Mouse (Mus musculus) liver, embryonic 13.5 days (tissue): ENCODE measurements at regions not wholly inside any gene's neighbourhood (a gene's known extent, or its start where the extent isn't known, plus 50 kb on each side); places are given as distances from the start of the nearest gene placed in this dataset.

Experiments used
- ATAC-seq: fragments of 200-750 bp; cut with Nextera tagmentation; 2 replicates; pipeline ENCODE4 v1.8.0; 2017; ENCODE audit warnings: low read depth, mild to moderate bottlenecking, moderate number of reproducible peaks, moderate library complexity
- DNase-seq: peaks from one replicate; pipeline ENCODE4 v3.0.0; 2022
- H3K27ac ChIP-seq: fragments of 300-500 bp; sonication (generic); 2 replicates; pipeline ENCODE4 v1.5.1; 2015; ENCODE audit warnings: moderate library complexity, mild to moderate bottlenecking, inconsistent platforms
- H3K27me3 ChIP-seq: fragments of 300-500 bp; sonication (generic); 2 replicates; pipeline ENCODE4 v1.6.1; 2015; ENCODE audit warnings: mild to moderate bottlenecking, inconsistent platforms
- H3K36me3 ChIP-seq: fragments of 300-500 bp; sonication (generic); 2 replicates; pipeline ENCODE4 v1.6.1; 2015; ENCODE audit warnings: mild to moderate bottlenecking, inconsistent platforms
- H3K4me1 ChIP-seq: fragments of 300-500 bp; sonication (generic); replicated peaks from 2 replicates; pipeline ENCODE4 v1.6.1; 2015; ENCODE audit warnings: inconsistent platforms
- H3K4me2 ChIP-seq: fragments of 300-500 bp; sonication (generic); 2 replicates; pipeline ENCODE4 v1.6.1; 2015; ENCODE audit warnings: inconsistent platforms, mild to moderate bottlenecking, moderate library complexity
- H3K4me3 ChIP-seq: fragments of 300-500 bp; sonication (generic); replicated peaks from 2 replicates; pipeline ENCODE4 v1.5.1; 2015; ENCODE audit warnings: mild to moderate bottlenecking, inconsistent platforms
- H3K9ac ChIP-seq: fragments of 300-500 bp; sonication (generic); 2 replicates; pipeline ENCODE4 v1.6.1; 2015; ENCODE audit warnings: mild to moderate bottlenecking, inconsistent platforms
- H3K9me3 ChIP-seq: fragments of 300-500 bp; sonication (generic); replicated peaks from 2 replicates; pipeline ENCODE4 v1.6.1; 2016; ENCODE audit warnings: inconsistent platforms
- WGBS: fragments of 180-500 bp; shearing (Covaris S2); methylation state at CpG from one replicate; pipeline ENCODE4 v1.1.7; 2015; ENCODE audit not compliant: insufficient replicate concordance; 5-methylcytosine and 5-hydroxymethylcytosine counted together

GRCm38 (mm10) chr3:77993700-77994099, 1292.6 kb downstream of the Rapgef2 start:
- Histone ChIP-seq H3K9ac (no peak overlapping the region), H3K36me3 (no peaks in the 10 kb centered on the region), H3K9me3 (no peaks in the 10 kb centered on the region), H3K4me1 (no peaks in the 10 kb centered on the region), H3K4me3 (no peak overlapping the region), H3K27ac (no peak overlapping the region), H3K4me2 (no peak overlapping the region), H3K27me3 (no peaks in the 10 kb centered on the region)
- ATAC-seq (no peak), DNase-seq (no peak)
- WGBS, result 55% methylated on average over 1 of the region's 1 CpGs

- 47% methylated on average over 1 of the region's 1 CpGs for WGBS
- ATAC-seq (no peak), DNase-seq (no peak)
- Histone ChIP-seq H3K27ac (no peak overlapping the region), H3K4me3 (no peak overlapping the region), H3K9me3 (no peaks in the 10 kb centered on the region), H3K27me3 (no peaks in the 10 kb centered on the region), H3K9ac (no peak overlapping the region), H3K4me1 (no peaks in the 10 kb centered on the region), H3K4me2 (no peak overlapping the region), H3K36me3 (no peaks in the 10 kb centered on the region)
These were observed 1341.5 kb downstream of the Rapgef2 start for GRCm38 (mm10) chr3:77944801-77945200.

- Histone ChIP-seq H3K4me3 (no peak overlapping the region), H3K4me1 (no peaks in the 10 kb centered on the region), H3K9ac (no peak overlapping the region), H3K27me3 (no peaks in the 10 kb centered on the region), H3K36me3 (no peaks in the 10 kb centered on the region), H3K9me3 (no peaks in the 10 kb centered on the region), H3K27ac (no peak overlapping the region), H3K4me2 (no peak overlapping the region)
- no peak for DNase-seq
- ATAC-seq, result no peak
- WGBS, result 70% methylated on average over 4 of the region's 4 CpGs
These were observed 1389.1 kb downstream of the Rapgef2 start for GRCm38 (mm10) chr3:77897244-77897643.

- Histone ChIP-seq H3K36me3 (no peaks in the 10 kb centered on the region), H3K27me3 (no peaks in the 10 kb centered on the region), H3K4me2 (no peak overlapping the region), H3K4me1 (no peaks in the 10 kb centered on the region), H3K9ac (no peak overlapping the region), H3K4me3 (no peak overlapping the region), H3K27ac (no peak overlapping the region), H3K9me3 (no peaks in the 10 kb centered on the region)
- no peak for DNase-seq
- 71% methylated on average over 3 of the region's 3 CpGs for WGBS
- ATAC-seq, result no peak
These were observed 1398.7 kb downstream of the Rapgef2 start for GRCm38 (mm10) chr3:77887634-77888033.

GRCm38 (mm10) chr3:77848717-77849241, 1437.5 kb downstream of the Rapgef2 start:
- Histone ChIP-seq H3K9me3 (no peaks in the 10 kb centered on the region), H3K27me3 (no peaks in the 10 kb centered on the region), H3K4me3 (no peak overlapping the region), H3K4me2 (no peak overlapping the region), H3K4me1 (no peaks in the 10 kb centered on the region), H3K36me3 (no peaks in the 10 kb centered on the region), H3K27ac (no peak overlapping the region), H3K9ac (no peak overlapping the region)
- 69% methylated on average over 3 of the region's 3 CpGs for WGBS
- DNase-seq, result no peak
- no peak for ATAC-seq

- H3K9me3 ChIP-seq, result no peaks in the 10 kb centered on the region
- H3K4me3 ChIP-seq, result no peak overlapping the region
- no peak overlapping the region for H3K9ac ChIP-seq
- no peaks in the 10 kb centered on the region for H3K4me1 ChIP-seq
- no peak overlapping the region for H3K27ac ChIP-seq
- DNase-seq (no peak), ATAC-seq (no peak)
- no peak overlapping the region for H3K4me2 ChIP-seq
- H3K36me3 ChIP-seq, result no peaks in the 10 kb centered on the region
- 69% methylated on average over 1 of the region's 1 CpGs for WGBS
- H3K27me3 ChIP-seq, result no peaks in the 10 kb centered on the region
These were observed 1454.0 kb downstream of the Rapgef2 start for GRCm38 (mm10) chr3:77832230-77832805.

GRCm38 (mm10) chr3:77831760-77832159, 1454.6 kb downstream of the Rapgef2 start:
- Histone ChIP-seq H3K27me3 (no peaks in the 10 kb centered on the region), H3K9ac (no peak overlapping the region), H3K27ac (no peak overlapping the region), H3K9me3 (no peaks in the 10 kb centered on the region), H3K4me1 (no peaks in the 10 kb centered on the region), H3K36me3 (no peaks in the 10 kb centered on the region), H3K4me2 (no peak overlapping the region), H3K4me3 (no peak overlapping the region)
- DNase-seq (no peak), ATAC-seq (peak; percentile 26; the same call in 1 of the 2 replicates)
- WGBS, result 47% methylated on average over 2 of the region's 2 CpGs

- H3K9ac ChIP-seq, result no peak overlapping the region
- no peak for DNase-seq
- no peak overlapping the region for H3K4me2 ChIP-seq
- WGBS, result 83% methylated on average over 4 of the region's 4 CpGs
- ATAC-seq, result no peak
- no peaks in the 10 kb centered on the region for H3K4me1 ChIP-seq
- no peaks in the 10 kb centered on the region for H3K36me3 ChIP-seq
- no peaks in the 10 kb centered on the region for H3K27me3 ChIP-seq
- no peaks in the 10 kb centered on the region for H3K9me3 ChIP-seq
- no peak overlapping the region for H3K4me3 ChIP-seq
- no peak overlapping the region for H3K27ac ChIP-seq
These were observed 1455.1 kb downstream of the Rapgef2 start for GRCm38 (mm10) chr3:77831256-77831655.

- no peak for DNase-seq
- H3K9me3 ChIP-seq, result no peaks in the 10 kb centered on the region
- no peaks in the 10 kb centered on the region for H3K4me1 ChIP-seq
- no peaks in the 10 kb centered on the region for H3K27me3 ChIP-seq
- no peak overlapping the region for H3K9ac ChIP-seq
- H3K4me2 ChIP-seq, result no peak overlapping the region
- ATAC-seq, result no peak
- no peak overlapping the region for H3K4me3 ChIP-seq
- no peak overlapping the region for H3K27ac ChIP-seq
- H3K36me3 ChIP-seq, result no peaks in the 10 kb centered on the region
These were observed 1456.1 kb downstream of the Rapgef2 start for GRCm38 (mm10) chr3:77830219-77830618.

GRCm38 (mm10) chr3:77800776-77801175, 1485.5 kb downstream of the Rapgef2 start:
- WGBS, result 55% methylated on average over 2 of the region's 2 CpGs
- Histone ChIP-seq H3K4me2 (no peak overlapping the region), H3K27me3 (no peaks in the 10 kb centered on the region), H3K27ac (no peak overlapping the region), H3K9ac (no peak overlapping the region), H3K4me1 (no peaks in the 10 kb centered on the region), H3K36me3 (no peaks in the 10 kb centered on the region), H3K9me3 (no peaks in the 10 kb centered on the region), H3K4me3 (no peak overlapping the region)
- ATAC-seq (no peak), DNase-seq (no peak)

GRCm38 (mm10) chr3:77781783-77782182, 1504.5 kb downstream of the Rapgef2 start:
- ATAC-seq, result no peak
- H3K4me1 ChIP-seq, result no peaks in the 10 kb centered on the region
- DNase-seq, result no peak
- no peaks in the 10 kb centered on the region for H3K27me3 ChIP-seq
- no peak overlapping the region for H3K9ac ChIP-seq
- H3K4me2 ChIP-seq, result no peak overlapping the region
- H3K9me3 ChIP-seq, result no peaks in the 10 kb centered on the region
- no peak overlapping the region for H3K4me3 ChIP-seq
- no peak overlapping the region for H3K27ac ChIP-seq
- no peaks in the 10 kb centered on the region for H3K36me3 ChIP-seq

GRCm38 (mm10) chr3:77781332-77781731, 1505.0 kb downstream of the Rapgef2 start:
- H3K27ac ChIP-seq, result no peak overlapping the region
- H3K4me3 ChIP-seq, result no peak overlapping the region
- no peak overlapping the region for H3K9ac ChIP-seq
- H3K4me2 ChIP-seq, result no peak overlapping the region
- H3K9me3 ChIP-seq, result no peaks in the 10 kb centered on the region
- no peaks in the 10 kb centered on the region for H3K4me1 ChIP-seq
- H3K27me3 ChIP-seq, result no peaks in the 10 kb centered on the region
- H3K36me3 ChIP-seq, result no peaks in the 10 kb centered on the region
- ATAC-seq (no peak), DNase-seq (no peak)
